Mouse (Mus musculus) layer of hippocampus, postnatal 14 days (tissue): Measurements from ENCODE around the gene Tas2r134. TPM values are rescaled to one million over a fixed set of nuclear protein-coding genes. Genes with fewer than 3 reads are reported as not detected.
A peak's percentile ranks its signal among the peaks of the same experiment; 100 is the strongest.

ENCODE experiments used
- DNase-seq, 2 experiments: peaks; one replicate each; pipeline ENCODE4 v3.0.0; 2021 to 2022; ENCODE audit warnings: low spot score in 2 of 2, mixed read lengths in 1 of 2
- long read RNA-seq, 2 experiments: library from polyadenylated mRNA; stranded (forward); transcript quantifications; one replicate each; pipeline ENCODE4 v2.0.0; 2021
- total RNA-seq, 2 experiments: library from RNA; stranded (reverse); gene quantifications; 2 replicates each; pipeline ENCODE4 v1.2.3; 2021

The Tas2r134 gene
- not detected for total RNA-seq
- long read RNA-seq, experiment 1: 0 reads
- long read RNA-seq, experiment 2: 0 reads

DNA sequence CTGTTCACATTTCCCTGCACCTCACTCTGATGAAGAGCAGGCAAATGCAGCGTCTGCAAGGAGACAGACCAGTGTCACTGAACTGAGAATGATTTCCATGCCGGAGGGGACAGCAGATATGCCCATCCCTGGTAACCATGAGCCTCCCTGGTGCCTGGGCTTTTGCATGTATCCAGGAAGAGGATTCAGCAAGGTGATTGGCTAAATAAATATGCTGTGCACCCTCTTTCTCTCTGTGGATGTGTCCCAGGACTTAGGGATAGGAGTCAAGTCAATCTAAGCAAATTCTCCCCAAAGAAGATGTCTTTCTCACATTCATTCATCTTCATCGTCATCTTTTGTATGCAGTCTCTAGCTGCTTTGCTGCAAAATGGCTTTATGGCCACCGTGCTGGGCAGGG, at the start of gene Tas2r134:
Gene Tas2r134, plus strand, starts transcription at position 301 of the 400 bp plus-strand sequence.
- DNase-seq: no peak

GRCm38 (mm10) chr2:51579767-51580166, 47.5 kb upstream of the Tas2r134 start:
- DNase-seq: no peak

DNA sequence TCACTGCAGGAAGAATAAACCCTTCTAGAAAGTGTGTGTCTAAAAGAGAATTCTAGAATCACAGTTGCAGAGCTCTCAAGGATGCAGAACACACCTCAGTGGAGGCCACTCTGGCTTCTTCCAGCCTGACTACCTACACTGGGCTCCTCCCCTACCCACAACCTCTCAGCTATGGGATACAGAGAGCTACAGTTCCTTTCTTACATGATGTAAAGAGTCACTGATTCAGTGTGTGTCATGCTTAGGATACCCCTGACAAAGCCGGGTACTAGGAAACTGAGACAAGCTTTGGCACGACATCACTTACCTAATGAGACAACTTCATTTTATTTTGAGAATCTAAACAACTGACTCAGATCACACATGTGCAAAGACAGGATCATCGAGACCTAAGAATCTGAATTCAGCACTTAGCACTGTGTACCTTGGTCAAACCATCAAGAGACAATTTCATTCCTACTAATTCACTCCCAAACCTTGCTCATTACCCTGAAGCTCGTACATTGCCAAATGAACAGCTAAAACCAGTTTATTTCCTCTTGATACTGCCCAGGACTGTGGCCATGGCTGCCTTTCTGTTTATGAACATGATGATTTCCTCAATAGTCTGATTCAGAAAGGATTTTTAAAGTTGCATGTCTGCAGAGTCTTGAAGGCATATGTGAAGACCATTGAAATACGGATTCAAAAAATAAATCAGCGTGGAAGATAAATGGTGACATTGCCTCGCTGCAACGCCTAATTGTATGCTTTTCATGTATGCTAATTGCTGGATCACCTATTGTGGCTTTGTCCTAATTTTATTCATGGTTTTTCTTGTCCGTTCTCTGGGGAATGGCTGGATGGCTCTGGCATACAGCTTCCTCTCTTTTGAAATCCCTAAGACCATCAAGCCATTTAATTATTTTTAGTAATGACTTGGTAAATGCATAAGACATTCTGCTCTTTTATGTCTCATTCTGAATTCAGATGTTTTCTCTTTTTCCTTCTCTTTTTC, 43.0 kb upstream of the Tas2r134 start:
- DNase-seq: no peak

GRCm38 (mm10) chr2:51588336-51588735, 39.0 kb upstream of the Tas2r134 start:
- no peak for DNase-seq

GRCm38 (mm10) chr2:51588895-51589294, 38.4 kb upstream of the Tas2r134 start:
- no peak for DNase-seq

GRCm38 (mm10) chr2:51589627-51590026, 37.7 kb upstream of the Tas2r134 start:
- no peak for DNase-seq

DNA sequence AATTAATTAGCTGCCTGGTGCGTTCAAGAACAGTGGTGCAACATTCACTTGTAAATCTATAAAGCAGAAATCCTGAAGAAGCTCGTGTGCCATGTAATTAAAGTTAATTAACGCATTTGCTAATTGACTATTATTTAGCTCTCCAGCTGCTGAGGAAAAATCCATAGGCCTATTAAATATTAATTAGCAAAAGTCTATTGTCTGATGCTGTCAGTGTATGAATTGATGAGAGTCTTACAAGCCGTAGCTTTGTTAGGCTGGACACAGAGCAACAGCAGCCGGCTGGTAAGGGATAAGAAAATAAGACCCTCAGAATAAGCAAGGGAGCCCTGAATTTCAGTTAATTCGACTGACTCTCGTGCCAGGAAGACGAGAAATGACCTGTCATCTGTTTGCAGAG, 37.0 kb upstream of the Tas2r134 start:
- DNase-seq: no peak

GRCm38 (mm10) chr2:51592157-51592556, 35.2 kb upstream of the Tas2r134 start:
- DNase-seq: no peak

DNA sequence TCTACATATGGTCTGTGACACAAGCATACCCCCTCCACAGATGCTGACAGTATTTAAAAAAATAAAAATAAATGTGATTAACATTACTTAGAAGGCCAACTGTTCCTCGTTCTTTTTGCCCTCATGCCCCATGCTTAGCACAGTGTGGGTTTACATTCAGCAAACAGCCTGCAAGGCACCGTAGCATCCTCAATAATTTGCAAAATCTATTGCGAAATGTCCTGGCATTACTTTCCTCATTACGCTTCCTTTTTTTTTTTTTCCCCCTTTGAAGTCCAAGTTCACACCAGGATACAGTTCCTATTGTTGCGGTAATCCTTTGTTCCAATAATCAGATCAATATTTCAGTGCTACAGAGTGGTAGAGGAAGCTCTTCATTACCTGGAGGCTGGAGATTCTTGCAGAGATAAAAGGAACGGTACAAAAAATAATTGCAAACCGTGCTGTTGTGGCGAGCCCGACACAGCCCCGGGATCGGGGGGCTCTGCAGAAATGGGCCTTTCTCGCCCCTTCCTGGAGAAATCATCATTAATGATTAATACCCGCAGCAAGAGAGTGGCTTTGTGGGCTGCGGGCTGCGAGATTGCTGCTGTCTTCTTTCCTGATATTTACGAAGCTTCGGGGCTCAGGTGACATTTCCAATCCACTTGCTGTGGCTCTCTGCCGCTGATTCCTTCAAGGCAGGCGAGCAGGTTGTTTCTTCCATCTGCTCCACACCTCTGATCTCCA, 27.7 kb upstream of the Tas2r134 start:
- DNase-seq: peak in 1 of 2 experiments; percentile 23

DNA sequence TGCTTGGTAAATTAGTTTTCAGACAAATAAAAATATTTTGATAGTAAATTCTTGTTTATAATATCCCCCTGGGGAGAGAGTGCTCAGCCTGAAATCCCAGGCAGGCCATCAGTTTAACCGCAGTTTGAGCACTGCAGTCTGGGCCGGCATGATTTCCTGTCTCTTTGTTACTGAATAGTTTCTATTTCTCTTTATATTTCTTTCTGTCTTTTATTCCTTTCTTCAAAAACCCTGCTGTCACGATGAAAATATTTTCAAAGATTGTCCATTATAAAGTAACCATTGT, 27.2 kb upstream of the Tas2r134 start:
- DNase-seq: no peak

GRCm38 (mm10) chr2:51600873-51601272, 26.4 kb upstream of the Tas2r134 start:
- DNase-seq: no peak

GRCm38 (mm10) chr2:51610305-51610704, 17.0 kb upstream of the Tas2r134 start:
- DNase-seq: peak; percentile 39 to 61

DNA sequence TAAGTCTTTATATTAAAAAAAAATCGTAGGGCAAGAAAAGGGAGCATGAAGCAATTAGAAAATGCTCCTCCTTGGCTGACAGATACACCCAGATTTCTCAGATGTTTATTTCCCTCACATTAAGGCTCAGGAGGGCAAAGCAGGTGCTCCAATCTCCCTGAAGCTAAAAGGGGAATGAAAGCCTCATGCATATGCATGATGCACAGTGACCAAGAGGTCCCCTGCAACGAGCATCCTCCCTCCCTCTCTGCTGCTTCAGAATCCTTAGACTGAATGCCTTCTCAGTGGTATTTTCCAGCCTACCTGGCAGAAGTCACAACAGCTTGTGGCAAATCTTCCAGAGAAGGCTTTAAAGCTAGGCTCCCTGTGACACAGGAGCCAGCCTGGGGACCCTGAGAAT, 16.4 kb upstream of the Tas2r134 start:
- DNase-seq: no peak

DNA sequence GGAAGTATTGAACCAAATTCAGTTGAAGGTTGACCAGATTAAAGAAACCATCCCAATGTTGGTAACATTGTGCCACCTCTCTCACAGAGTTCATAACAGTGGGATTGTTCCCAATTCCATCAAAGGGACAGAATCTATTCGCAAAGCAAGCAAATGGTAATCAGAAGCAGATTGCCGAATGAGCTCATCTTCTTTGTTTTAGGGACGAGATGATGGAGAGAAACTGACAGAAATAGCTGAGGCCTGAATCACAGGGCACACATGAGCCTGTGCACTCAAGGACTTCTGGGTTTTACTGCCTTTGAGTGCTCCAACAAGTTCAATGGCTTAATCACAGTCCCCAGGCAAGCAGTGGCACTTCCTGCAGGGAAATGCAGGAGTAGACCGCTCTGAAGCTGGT, 13.6 kb upstream of the Tas2r134 start:
- no peak for DNase-seq

DNA sequence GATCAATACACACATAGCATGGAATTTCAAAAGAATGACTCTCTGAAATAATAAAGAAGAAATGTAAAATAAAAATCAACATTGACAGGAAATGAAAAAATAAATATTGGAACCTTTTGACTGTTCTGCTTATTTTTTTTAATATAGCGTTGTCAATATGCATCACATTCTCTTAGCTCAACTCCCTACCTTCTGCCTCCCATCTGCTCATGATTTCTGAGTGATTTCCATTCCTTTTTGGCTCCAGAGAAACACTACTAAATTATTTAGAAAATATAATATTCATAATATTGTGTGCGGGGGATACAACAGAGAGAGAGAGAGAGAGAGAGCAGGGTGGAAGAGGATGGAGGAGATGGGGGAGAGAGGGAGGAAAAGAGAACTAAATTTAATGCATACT, 5.4 kb upstream of the Tas2r134 start:
- DNase-seq: peak in 1 of 2 experiments; percentile 50

GRCm38 (mm10) chr2:51626007-51626406, 1.3 kb upstream of the Tas2r134 start:
- DNase-seq: no peak

- no peak for DNase-seq
Measured at GRCm38 (mm10) chr2:51631428-51631827, 4.1 kb downstream of the Tas2r134 start.

DNA sequence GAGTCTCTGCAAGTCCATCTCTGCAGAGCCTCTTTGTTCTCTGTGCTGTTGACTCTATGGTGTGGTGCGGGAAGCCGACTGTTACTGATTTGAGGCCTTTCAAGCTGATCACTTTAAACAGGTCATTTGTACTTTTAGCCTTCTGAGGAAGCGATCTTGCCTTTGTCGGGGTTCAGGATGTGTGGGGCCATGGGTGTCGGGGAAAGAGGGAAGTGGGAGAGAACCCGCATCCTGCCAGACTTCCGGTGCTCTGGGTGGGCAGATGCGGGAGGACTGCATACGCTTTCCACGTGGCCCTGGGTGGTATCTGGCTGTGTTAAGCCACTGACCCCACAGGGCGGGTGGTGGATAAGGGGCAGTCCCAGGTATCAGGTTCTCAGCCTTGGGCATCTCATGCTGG, 10.4 kb downstream of the Tas2r134 start:
- no peak for DNase-seq

DNA sequence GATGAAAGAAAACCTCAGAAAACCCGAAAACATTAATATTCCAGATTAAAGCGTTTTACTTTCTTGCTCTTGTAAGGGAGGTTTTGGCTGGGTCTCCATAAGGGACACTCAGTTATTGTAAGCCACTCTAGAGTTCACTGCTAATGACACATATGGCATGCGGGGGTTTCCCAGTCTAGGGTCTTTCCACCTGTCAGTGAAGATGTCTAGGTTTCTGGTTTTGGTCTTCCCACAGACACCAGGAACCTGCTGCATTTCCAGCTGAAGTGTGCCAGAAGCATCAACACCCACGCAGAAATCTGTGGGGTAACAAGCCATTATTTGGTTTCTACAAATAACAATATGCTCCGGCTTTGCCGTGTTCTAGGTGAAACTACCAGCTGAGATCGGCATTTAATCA, 14.3 kb downstream of the Tas2r134 start:
- peak in 1 of 2 experiments; percentile 12 for DNase-seq

DNA sequence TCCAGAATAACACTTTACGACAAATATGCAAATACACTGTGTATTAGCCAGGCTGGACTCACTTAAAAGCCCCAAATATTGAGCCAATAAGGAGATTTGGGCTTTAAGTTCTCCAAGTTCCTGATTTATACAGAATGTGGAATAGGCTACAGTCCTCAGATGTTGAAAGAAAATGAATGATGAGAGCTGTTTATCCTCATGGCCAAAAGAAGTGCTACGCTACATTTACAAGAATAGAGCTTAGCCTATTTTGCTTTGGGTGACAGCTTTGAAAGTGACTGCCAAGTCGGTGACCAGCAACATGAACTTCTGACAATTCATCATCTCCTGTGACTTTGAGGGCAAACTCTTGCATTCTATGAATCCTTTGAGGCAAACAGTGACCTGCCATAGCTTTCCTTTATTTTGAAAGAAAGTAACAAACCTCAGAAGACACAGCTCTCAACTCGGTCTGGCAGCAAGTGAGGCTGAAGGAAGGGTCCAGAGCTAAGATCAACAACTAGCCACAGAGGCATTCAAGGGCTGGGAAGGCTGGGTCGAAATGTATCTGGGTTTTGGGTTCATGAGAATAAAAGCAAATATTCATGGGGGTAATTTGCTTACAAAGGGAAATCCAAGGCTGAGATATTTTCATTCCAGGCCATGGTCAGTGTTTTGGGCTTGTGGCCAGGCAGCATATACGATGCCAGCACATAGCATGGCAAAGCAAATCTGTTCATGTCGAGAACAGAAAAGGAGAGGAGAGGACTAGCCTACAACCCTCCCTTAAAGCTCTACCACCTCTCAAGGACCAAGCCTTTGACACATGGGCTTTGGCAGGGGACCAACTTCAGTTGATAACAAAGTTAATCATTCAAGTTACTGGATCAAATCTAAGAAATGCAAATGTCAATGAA, 16.2 kb downstream of the Tas2r134 start:
- DNase-seq: no peak

DNA sequence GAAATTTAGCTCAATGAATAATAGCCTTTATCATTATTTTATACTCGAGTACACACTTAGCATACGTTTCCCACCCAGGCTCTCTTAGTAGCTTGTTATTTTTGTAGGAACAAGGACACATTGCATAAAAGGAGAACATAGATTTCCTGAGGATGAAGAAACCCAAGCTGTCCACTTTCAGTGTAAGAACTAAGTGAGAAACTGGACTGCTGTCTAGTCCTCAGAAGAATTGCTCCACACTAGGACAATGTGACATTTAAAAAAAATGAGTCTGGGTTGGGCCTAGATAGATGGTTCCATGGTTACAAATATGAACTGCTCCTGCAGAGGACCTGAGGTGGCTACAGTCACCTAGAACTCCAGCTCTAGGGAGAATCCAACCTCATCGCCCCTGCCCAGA, 20.7 kb downstream of the Tas2r134 start:
- no peak for DNase-seq
